Mouse (Mus musculus): ENCODE data around the gene Gys1. TPM values are rescaled to one million over a fixed set of nuclear protein-coding genes. Genes with fewer than 3 reads are reported as not detected.
"Not testable (repeated sequence)": the region's sequence is repeated elsewhere in the genome, so short reads cannot be mapped to it uniquely, and the experiment has no call there.

Gene Gys1
- total and polyA plus RNA-seq, 3 experiments, result 22.1 to 44.8 (median 36.7) TPM

- Histone ChIP-seq H3K4me3 (ENCODE audit: low read depth, low read length) (peak overlapping the region; percentile 87; the same call in 1 of the 2 replicates), H3K4me1 (ENCODE audit: insufficient read depth, low read depth, low read length) (peaks cover 69% of the 10 kb centered on the region), H3K9me3 (replicated peaks) (no peaks in the 10 kb centered on the region), H3K36me3 (replicated peaks) (peaks cover 88% of the 10 kb centered on the region), H3K27me3 (ENCODE audit: insufficient read depth, low read length) (no peaks in the 10 kb centered on the region)
- no peak for DNase-seq (ENCODE audit: low spot score)
- TF ChIP-seq GATA2 (IDR thresholded peaks at IDR 0.05; ENCODE audit: borderline replicate concordance, low read depth, low read length), result no peak
- no peak for TF ChIP-seq TAL1 (conservative IDR thresholded peaks at IDR 0.05; ENCODE audit: low read depth, low read length)
- TF ChIP-seq GATA1 (IDR thresholded peaks at IDR 0.05; ENCODE audit: borderline replicate concordance, low read length), result no peak
- no peak for TF ChIP-seq CTCF (IDR thresholded peaks at IDR 0.05; ENCODE audit: low read depth, low read length)
- TF ChIP-seq POLR2AphosphoS5 (IDR thresholded peaks at IDR 0.05; ENCODE audit: insufficient replicate concordance, low read depth, low read length), result no peak
- no peak for ATAC-seq (ENCODE audit: extremely low read depth, insufficient number of reproducible peaks, low FRiP score, poor library complexity, severe bottlenecking)
Observed at GRCm38 (mm10) chr7:45460377-45460776, 25.7 kb downstream of the Gys1 start.

- ATAC-seq (ENCODE audit: extremely low read depth, insufficient number of reproducible peaks, low FRiP score, poor library complexity, severe bottlenecking), result peak; percentile 40
- peak; percentile 85 for DNase-seq (ENCODE audit: low spot score)
- Histone ChIP-seq H3K4me1 (ENCODE audit: insufficient read depth, low read depth, low read length) (peaks cover 71% of the 10 kb centered on the region), H3K9me3 (replicated peaks) (no peaks in the 10 kb centered on the region), H3K27me3 (ENCODE audit: insufficient read depth, low read length) (no peaks in the 10 kb centered on the region), H3K4me3 (ENCODE audit: low read depth, low read length) (peak overlapping the region; percentile 87), H3K36me3 (replicated peaks) (peaks cover 88% of the 10 kb centered on the region)
- TF ChIP-seq TAL1 (conservative IDR thresholded peaks at IDR 0.05; ENCODE audit: low read depth, low read length) (no peak), GATA1 (IDR thresholded peaks at IDR 0.05; ENCODE audit: borderline replicate concordance, low read length) (no peak), POLR2AphosphoS5 (IDR thresholded peaks at IDR 0.05; ENCODE audit: insufficient replicate concordance, low read depth, low read length) (no peak), GATA2 (IDR thresholded peaks at IDR 0.05; ENCODE audit: borderline replicate concordance, low read depth, low read length) (no peak), CTCF (IDR thresholded peaks at IDR 0.05; ENCODE audit: low read depth, low read length) (no peak)
Observed at GRCm38 (mm10) chr7:45460860-45461314, 26.2 kb downstream of the Gys1 start.

DNA sequence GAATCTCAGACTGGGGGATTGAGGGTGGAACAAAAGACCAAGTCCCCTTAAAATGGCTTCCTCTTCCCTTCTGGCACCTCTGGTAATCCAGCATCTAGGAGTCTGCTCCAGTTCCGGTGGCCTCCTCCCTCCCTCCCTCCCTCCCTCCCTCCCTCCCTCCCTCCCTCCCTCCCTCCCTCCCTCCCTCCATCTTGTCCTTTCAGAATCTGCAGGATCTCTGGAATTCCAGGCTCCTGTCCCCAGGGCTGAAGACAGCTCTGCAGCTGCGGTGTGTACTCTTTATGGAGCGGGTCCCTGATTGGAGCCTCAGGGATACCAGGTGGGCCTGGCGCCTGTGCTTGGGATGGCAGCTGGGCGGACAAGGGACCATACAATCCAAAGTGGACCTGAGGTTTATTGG is 26.7 kb downstream of the Gys1 start:
- ATAC-seq (ENCODE audit: extremely low read depth, insufficient number of reproducible peaks, low FRiP score, poor library complexity, severe bottlenecking) (no peak), DNase-seq (ENCODE audit: low spot score) (peak; percentile 44)
- H3K9me3 ChIP-seq (replicated peaks), result no peaks in the 10 kb centered on the region
- H3K4me3 ChIP-seq (ENCODE audit: low read depth, low read length), result peak overlapping the region; percentile 87; the same call in 1 of the 2 replicates
- H3K36me3 ChIP-seq (replicated peaks), result peaks cover 86% of the 10 kb centered on the region
- no peaks in the 10 kb centered on the region for H3K27me3 ChIP-seq (ENCODE audit: insufficient read depth, low read length)
- peaks cover 71% of the 10 kb centered on the region for H3K4me1 ChIP-seq (ENCODE audit: insufficient read depth, low read depth, low read length)
- no peak for TF ChIP-seq GATA1 (IDR thresholded peaks at IDR 0.05; ENCODE audit: borderline replicate concordance, low read length)
- no peak for TF ChIP-seq POLR2AphosphoS5 (IDR thresholded peaks at IDR 0.05; ENCODE audit: insufficient replicate concordance, low read depth, low read length)
- no peak for TF ChIP-seq CTCF (IDR thresholded peaks at IDR 0.05; ENCODE audit: low read depth, low read length)
- no peak for TF ChIP-seq TAL1 (conservative IDR thresholded peaks at IDR 0.05; ENCODE audit: low read depth, low read length)
- TF ChIP-seq GATA2 (IDR thresholded peaks at IDR 0.05; ENCODE audit: borderline replicate concordance, low read depth, low read length), result no peak

GRCm38 (mm10) chr7:45461781-45462180 is 27.1 kb downstream of the Gys1 start:
- ATAC-seq (ENCODE audit: extremely low read depth, insufficient number of reproducible peaks, low FRiP score, poor library complexity, severe bottlenecking) (no peak), DNase-seq (ENCODE audit: low spot score) (no peak)
- peak overlapping the region; percentile 61; the same call in 1 of the 2 replicates for H3K4me3 ChIP-seq (ENCODE audit: low read depth, low read length)
- no peaks in the 10 kb centered on the region for H3K9me3 ChIP-seq (replicated peaks)
- no peaks in the 10 kb centered on the region for H3K27me3 ChIP-seq (ENCODE audit: insufficient read depth, low read length)
- H3K36me3 ChIP-seq (replicated peaks), result peaks cover 82% of the 10 kb centered on the region
- H3K4me1 ChIP-seq (ENCODE audit: insufficient read depth, low read depth, low read length), result peaks cover 66% of the 10 kb centered on the region
- TF ChIP-seq TAL1 (conservative IDR thresholded peaks at IDR 0.05; ENCODE audit: low read depth, low read length), result no peak
- no peak for TF ChIP-seq GATA1 (IDR thresholded peaks at IDR 0.05; ENCODE audit: borderline replicate concordance, low read length)
- TF ChIP-seq POLR2AphosphoS5 (IDR thresholded peaks at IDR 0.05; ENCODE audit: insufficient replicate concordance, low read depth, low read length), result no peak
- no peak for TF ChIP-seq GATA2 (IDR thresholded peaks at IDR 0.05; ENCODE audit: borderline replicate concordance, low read depth, low read length)
- no peak for TF ChIP-seq CTCF (IDR thresholded peaks at IDR 0.05; ENCODE audit: low read depth, low read length)

GRCm38 (mm10) chr7:45462325-45462724 is 27.7 kb downstream of the Gys1 start:
- Histone ChIP-seq H3K9me3 (replicated peaks) (no peaks in the 10 kb centered on the region), H3K4me3 (ENCODE audit: low read depth, low read length) (no peak overlapping the region), H3K4me1 (ENCODE audit: insufficient read depth, low read depth, low read length) (peaks cover 66% of the 10 kb centered on the region), H3K27me3 (ENCODE audit: insufficient read depth, low read length) (no peaks in the 10 kb centered on the region), H3K36me3 (replicated peaks) (peaks cover 76% of the 10 kb centered on the region)
- ATAC-seq (ENCODE audit: extremely low read depth, insufficient number of reproducible peaks, low FRiP score, poor library complexity, severe bottlenecking), result no peak
- TF ChIP-seq CTCF (IDR thresholded peaks at IDR 0.05; ENCODE audit: low read depth, low read length) (no peak), POLR2AphosphoS5 (IDR thresholded peaks at IDR 0.05; ENCODE audit: insufficient replicate concordance, low read depth, low read length) (no peak), TAL1 (conservative IDR thresholded peaks at IDR 0.05; ENCODE audit: low read depth, low read length) (no peak), GATA1 (IDR thresholded peaks at IDR 0.05; ENCODE audit: borderline replicate concordance, low read length) (no peak), GATA2 (IDR thresholded peaks at IDR 0.05; ENCODE audit: borderline replicate concordance, low read depth, low read length) (no peak)
- DNase-seq (ENCODE audit: low spot score), result no peak

DNA sequence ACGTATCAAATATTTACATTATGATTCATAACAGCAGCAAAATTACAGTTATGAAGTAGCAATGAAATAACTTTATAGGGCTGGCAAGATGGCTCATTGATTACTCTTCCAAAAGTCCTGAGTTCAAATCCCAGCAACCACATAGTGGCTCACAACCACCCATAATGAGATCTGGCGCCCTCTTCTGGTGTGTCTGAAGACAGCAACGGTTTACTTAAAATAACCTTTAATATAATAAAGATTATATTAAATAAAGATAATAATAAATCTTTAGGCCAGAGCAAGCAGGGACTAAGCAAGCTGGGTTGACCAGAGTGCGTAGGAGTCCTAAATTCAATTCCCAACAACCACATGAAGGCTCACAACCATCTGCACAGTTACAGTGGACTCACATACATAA is 28.2 kb downstream of the Gys1 start:
- H3K4me1 ChIP-seq (ENCODE audit: insufficient read depth, low read depth, low read length), result peaks cover 61% of the 10 kb centered on the region
- not testable (repeated sequence) for ATAC-seq (ENCODE audit: extremely low read depth, insufficient number of reproducible peaks, low FRiP score, poor library complexity, severe bottlenecking); DNase-seq (ENCODE audit: low spot score); H3K4me3 ChIP-seq (ENCODE audit: low read depth, low read length); H3K9me3 ChIP-seq (replicated peaks); H3K27me3 ChIP-seq (ENCODE audit: insufficient read depth, low read length)
- peaks cover 71% of the 10 kb centered on the region for H3K36me3 ChIP-seq (replicated peaks)
